Mouse (Mus musculus) testis, adult 2 months (tissue): Measurements from ENCODE around the gene Stk33.

ENCODE experiments used
- CTCF ChIP-seq: fragments of 200-500 bp; IDR thresholded peaks from 2 replicates; pipeline ENCODE4 v1.5.1; 2012; ENCODE audit warnings: low read depth, mild to moderate bottlenecking, inconsistent platforms, low read length, moderate library complexity; ENCODE audit not compliant: control insufficient read depth, insufficient read depth, insufficient replicate concordance
- POLR2A ChIP-seq: fragments of 200-500 bp; IDR thresholded peaks from 2 replicates; pipeline ENCODE4 v1.6.1; 2012; ENCODE audit warnings: low read depth, mild to moderate bottlenecking, inconsistent platforms, low read length, moderate library complexity; ENCODE audit not compliant: control insufficient read depth

- TF ChIP-seq POLR2A (no peak), CTCF (no peak)
Measured at GRCm38 (mm10) chr7:109331722-109332121, 107.2 kb downstream of the Stk33 start.
